Mouse (Mus musculus) monocyte, adult 2 months (primary cell): Measurements from ENCODE around the gene Klre1.
"Not testable (repeated sequence)": the region's sequence is repeated elsewhere in the genome, so short reads cannot be mapped to it uniquely, and the experiment has no call there.

Experiments
- DNase-seq, 2 experiments: peaks; one replicate each; pipeline ENCODE4 v3.0.0; 2022; ENCODE audit warnings: low spot score in 2 of 2, low read depth in 1 of 2

Klre1 gene

GRCm38 (mm10) chr6:129581896-129582295 lies 4.2 kb downstream of the Klre1 start:
- no peak for DNase-seq

- DNase-seq = no peak
These were observed 5.3 kb downstream of the Klre1 start for GRCm38 (mm10) chr6:129583014-129583413.

GRCm38 (mm10) chr6:129591508-129591907 lies 13.8 kb downstream of the Klre1 start, which contains the start of gene Klrd1:
TSS of gene Klrd1 (plus strand) at chr6:129591782.
- no peak for DNase-seq

- no peak for DNase-seq
These were observed 30.7 kb downstream of the Klre1 start for GRCm38 (mm10) chr6:129608372-129608771.

- DNase-seq = no peak
These were observed 46.0 kb downstream of the Klre1 start, which contains the start of gene Klrk1 for GRCm38 (mm10) chr6:129623735-129624134. TSS of gene Klrk1 (minus strand) at chr6:129623864.

- not testable (repeated sequence) for DNase-seq
These were observed 53.3 kb downstream of the Klre1 start for GRCm38 (mm10) chr6:129631046-129631445.
